Mouse (Mus musculus) layer of hippocampus, adult 2 months (tissue): ENCODE measurements around the gene Btg3. TPM values are rescaled to one million over a fixed set of nuclear protein-coding genes. Genes with fewer than 3 reads are reported as not detected.

Source experiments
- DNase-seq, 2 experiments: peaks; one replicate each; pipeline ENCODE4 v3.0.0; 2022; ENCODE audit warnings: low spot score in 2 of 2
- H3K27ac ChIP-seq: fragments of 200-600 bp; 2 replicates; pipeline ENCODE4 v1.8.1; 2022
- H3K4me3 ChIP-seq: fragments of 200-600 bp; 2 replicates; pipeline ENCODE4 v1.8.1; 2022; ENCODE audit warnings: mild to moderate bottlenecking
- CTCF ChIP-seq: fragments of 200-600 bp; conservative IDR thresholded peaks from 2 replicates; pipeline ENCODE4 v1.8.1; 2022; ENCODE audit warnings: antibody characterized with exemption, mild to moderate bottlenecking, moderate library complexity
- total RNA-seq, 2 experiments: library from RNA; stranded (reverse); gene quantifications; 2 replicates each; pipeline ENCODE4 v1.2.3; 2021

The Btg3 gene
- total RNA-seq, 2 experiments from 2014 or later: 16.5 to 17.7 TPM

DNA sequence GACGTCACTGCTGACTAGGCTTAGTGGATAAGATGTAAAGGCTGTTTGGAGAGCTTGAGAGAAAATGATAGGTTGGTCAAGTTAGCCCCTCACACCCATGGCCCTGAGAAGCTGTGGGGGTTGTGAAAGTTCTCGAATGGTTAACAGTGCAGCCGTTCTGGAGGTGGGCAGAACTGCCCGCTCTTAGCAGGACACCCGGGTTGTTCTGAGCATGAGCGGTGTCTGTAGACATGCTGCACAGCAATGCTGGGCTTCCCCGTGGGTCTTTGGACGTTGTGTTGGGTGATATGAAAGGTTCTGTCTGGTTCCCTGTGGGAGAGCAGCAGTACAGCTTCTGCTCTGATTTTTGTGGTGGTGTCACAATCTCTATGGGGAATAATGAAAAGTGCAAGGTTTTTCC is 70.4 kb downstream of the Btg3 start:
- no peak overlapping the region for H3K4me3 ChIP-seq
- no peak for TF ChIP-seq CTCF
- no peak for DNase-seq
- no peak overlapping the region for H3K27ac ChIP-seq

DNA sequence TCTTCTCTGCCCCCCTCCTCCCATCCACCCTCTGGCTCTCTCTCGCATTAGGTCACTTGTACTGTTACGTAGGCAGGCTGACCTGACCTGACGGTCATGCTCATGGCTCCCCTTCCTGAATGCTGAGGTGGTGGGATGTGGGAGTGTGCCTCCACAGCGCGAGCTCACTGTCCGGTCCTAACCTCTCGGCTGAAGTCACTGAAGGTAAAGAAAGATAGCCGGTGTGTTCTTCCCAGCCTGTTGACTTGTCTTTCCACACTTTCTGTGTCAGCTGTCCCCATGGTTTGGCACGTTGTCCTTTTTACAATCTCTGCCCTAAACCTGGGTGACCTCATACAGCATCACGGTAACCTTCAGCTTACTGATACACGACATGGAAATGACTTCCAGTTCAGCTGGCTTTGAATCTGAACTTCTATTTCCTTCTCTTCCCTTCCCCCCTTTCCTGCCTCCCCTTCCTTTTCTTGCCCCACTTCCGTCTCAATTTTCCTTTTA is 71.3 kb downstream of the Btg3 start:
- Histone ChIP-seq H3K27ac (no peak overlapping the region), H3K4me3 (no peak overlapping the region)
- DNase-seq: no peak
- TF ChIP-seq CTCF: no peak

DNA sequence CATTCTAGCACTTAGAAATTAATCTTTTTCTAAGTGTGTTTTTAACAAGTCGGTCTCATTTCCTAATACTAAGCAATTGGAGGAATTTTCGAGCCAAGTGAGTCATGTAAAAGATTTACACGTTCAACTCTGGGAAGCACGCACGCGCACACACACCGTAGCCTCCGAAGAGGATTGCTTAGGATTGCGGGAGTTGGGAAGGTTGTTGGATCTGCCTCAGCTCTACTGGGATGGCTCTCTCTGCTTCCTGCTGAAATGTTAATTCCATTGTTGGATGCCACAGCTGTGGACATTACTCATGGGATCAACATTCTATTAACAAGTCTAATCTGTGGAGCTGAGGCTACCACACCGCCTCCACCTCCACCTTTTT is 74.3 kb downstream of the Btg3 start:
- H3K27ac ChIP-seq: peak overlapping the region; percentile 89; the same call in 1 of the 2 replicates
- TF ChIP-seq CTCF: no peak
- DNase-seq: peak in 1 of 2 experiments; percentile 29
- H3K4me3 ChIP-seq: peak overlapping the region; percentile 87

DNA sequence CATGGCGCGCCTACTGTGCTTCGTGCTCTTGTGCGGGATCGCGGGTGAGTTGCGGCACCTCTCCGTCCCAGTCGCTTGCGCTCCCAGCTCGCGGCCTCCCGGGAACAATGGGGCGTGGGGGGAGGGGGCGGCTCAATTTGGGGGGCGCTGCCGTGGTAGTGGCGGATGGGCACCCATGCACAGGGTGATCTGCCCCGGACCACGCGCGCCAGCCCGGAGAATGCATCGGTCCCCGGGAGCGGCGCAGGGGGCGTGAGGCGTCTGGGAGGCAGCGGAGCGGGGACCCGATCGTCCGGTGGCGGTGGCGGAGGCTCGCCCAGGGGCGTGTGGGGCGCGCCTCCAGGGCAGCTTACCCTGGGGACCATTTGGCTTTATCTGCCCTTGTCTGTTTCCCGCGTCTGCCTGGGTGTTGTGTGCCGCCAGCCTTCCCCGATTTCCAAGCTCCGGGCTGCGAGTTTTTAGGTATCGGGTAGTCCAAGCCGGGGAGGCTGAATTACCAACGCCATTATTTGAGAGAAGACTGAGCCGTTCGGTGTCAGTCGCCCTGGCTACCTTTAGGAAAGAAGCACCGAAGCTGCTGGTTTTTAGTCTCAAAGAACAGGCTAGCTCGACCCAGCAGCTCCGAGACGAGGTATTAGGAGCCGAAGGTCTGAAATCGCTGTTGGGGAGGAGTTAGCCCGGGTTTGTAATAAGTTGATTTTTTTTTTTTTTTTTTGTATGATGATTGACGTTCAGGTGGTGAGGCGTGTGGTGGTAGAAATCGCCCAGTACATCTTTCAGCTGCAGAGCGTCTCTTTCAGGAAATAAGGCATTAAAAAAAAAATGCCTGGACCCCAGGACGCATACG is 74.9 kb downstream of the Btg3 start:
- DNase-seq: peak in 1 of 2 experiments; percentile 15
- no peak for TF ChIP-seq CTCF
- Histone ChIP-seq H3K27ac (peak overlapping the region; percentile 89), H3K4me3 (peak overlapping the region; percentile 87)

DNA sequence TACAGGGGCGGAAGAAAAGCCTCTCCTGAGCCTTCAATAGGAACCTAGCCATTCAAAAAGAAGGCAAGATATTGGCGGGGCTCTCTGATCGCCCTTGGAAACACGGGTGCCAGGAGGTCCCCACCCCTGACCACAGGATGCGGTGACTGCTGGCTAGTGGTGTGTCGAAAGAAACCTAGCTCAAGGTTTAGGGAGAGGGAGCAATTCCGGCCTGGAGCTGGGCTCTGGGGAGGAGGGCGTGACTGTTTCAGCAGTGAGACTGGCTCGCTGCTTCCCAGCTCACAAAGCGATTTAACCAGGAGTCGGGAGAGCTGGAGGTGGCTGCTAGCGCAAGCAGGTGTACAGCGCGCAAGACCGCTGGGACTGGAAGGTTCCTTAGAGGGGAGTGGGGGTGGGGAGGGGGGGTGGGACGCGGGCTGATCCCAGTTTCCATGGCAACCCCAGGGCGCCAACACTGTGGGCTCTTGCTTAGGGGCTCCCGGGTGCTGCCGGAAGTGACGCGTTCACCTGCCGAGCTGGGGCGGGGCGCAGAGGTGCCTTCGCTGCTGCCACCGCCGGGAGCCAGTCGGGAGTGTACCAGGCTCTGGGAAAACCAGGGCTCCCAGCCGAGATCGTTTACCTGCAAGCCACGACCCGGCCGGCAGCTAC is 75.7 kb downstream of the Btg3 start, which contains the start of gene Cxadr:
Gene Cxadr, plus strand, starts transcription at position 307 of the 648 bp plus-strand sequence.
- Histone ChIP-seq H3K27ac (peak within 1 kb of the TSS; percentile 89), H3K4me3 (peak within 1 kb of the TSS; percentile 87)
- no peak for TF ChIP-seq CTCF
- peak; percentile 73 to 75 for DNase-seq

DNA sequence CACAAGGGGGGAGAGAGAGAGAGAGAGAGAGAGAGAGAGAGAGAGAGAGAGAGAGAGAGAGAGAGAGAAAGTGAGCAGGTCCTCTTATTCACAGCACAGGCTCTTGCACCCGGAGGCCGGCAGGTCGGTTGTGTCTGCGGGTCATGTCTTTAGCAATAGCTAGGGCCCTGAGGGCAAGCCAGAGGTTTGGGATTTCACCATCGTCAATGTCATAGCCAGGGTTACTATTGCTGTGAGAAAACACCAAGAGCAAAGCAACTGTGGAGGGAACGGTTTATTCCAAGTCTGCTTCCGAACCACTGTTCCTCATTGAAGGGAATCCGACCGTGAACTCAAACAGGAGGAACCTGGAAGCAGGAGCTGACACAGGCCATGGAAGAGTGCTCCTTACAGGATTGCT is 80.9 kb downstream of the Btg3 start:
- Histone ChIP-seq H3K4me3 (no peak overlapping the region), H3K27ac (no peak overlapping the region)
- no peak for TF ChIP-seq CTCF
- DNase-seq: no peak

DNA sequence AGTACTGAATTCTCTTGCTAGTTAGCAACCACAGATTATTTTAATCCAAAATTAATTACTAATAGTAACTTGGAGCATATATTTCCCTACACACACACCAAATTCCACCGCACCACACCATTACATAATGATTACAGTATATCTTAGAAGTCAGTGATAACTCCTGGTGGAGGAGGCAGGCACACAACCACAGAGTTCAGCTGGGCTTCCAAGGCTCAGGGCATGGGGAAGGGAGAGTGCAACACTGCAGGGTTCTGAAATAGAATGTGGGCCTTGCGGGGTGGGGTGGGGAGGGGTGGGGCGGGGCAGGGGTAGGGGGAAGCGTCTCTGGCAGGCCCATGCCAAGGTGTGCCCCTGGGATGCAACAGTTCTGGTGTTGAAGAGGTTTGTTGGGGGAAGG is 81.4 kb downstream of the Btg3 start:
- no peak overlapping the region for H3K4me3 ChIP-seq
- no peak for DNase-seq
- TF ChIP-seq CTCF: no peak
- no peak overlapping the region for H3K27ac ChIP-seq

DNA sequence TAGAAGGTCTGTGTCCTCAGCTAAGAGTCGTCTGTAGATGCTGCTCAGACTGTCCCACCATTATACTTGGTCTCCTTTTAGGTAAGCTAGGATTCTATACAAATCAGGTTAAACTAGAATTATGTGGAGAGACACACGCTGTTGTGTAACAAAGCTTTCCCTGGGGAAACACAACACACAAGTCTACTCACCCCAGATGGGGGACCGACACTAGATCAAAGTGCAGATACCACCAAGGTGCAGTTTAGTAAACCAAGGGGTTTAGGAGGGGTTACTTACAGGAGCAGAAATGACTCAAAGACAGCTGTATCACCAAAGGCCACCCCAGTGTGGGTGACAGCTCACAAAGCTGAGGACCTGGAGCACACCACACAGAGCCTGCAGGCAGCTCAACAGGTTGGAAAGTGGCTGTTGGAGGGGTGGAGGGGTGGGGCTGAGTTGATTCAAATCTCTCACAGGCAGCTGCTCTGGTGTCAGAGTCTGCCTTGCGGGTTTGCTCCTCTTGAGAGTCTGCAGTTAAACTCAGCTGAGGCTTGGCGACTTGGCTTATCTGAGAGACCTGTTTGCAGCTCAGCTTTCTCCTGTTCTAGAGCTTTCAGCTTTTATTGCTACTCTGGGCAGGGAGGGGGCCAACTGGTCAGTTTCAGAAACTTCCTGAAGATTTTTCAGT is 82.3 kb downstream of the Btg3 start:
- no peak for DNase-seq
- TF ChIP-seq CTCF: no peak
- H3K4me3 ChIP-seq: no peak overlapping the region
- H3K27ac ChIP-seq: no peak overlapping the region

DNA sequence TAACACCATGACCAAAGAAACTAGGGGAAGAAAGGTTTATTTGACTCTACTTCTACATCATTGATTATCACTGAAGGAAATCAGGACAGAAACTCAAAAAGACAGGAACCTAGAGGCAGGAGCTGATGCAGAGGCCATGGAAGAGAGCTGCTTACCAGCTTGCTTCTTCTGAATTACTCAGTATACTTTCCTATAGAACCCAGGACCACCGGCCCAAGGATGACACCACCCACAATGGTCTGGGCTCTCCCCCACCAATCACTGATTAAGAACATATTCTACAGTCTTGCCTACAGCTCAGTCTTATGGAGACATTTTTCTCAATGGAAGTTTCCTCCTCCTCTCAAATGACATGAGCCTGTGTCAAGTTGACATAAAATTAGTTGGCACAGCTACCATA is 82.9 kb downstream of the Btg3 start:
- DNase-seq: no peak
- TF ChIP-seq CTCF: no peak
- H3K27ac ChIP-seq: no peak overlapping the region

DNA sequence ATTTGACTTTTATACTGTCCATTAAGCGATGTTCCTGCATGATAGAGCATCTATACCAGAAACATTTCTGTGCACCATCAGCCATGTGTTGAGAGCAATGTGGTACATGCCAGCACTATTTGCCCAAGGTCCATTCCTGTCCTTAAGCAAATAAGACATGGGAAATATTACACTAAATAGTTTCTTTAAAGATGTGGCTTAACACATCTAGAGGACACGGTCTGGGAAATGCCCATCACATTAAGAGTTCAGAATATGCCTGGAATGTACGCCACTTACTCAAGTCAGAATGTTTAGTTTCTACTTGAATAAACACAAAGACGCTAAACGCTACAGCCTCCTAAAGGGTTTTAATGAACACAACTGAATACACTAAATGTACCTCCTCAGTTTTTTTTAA is 93.8 kb downstream of the Btg3 start:
- no peak for DNase-seq
- no peak overlapping the region for H3K4me3 ChIP-seq
- TF ChIP-seq CTCF: no peak

More for the DNA sequence above, 82.9 kb downstream of the Btg3 start:
- no peak overlapping the region for H3K4me3 ChIP-seq

More for the DNA sequence above, 93.8 kb downstream of the Btg3 start:
- H3K27ac ChIP-seq: no peak overlapping the region

Other genes starting within 250 kb of the Btg3 start
- 10 to 100 TPM; 14.7 to 16.9 TPM for gene Cxadr, start 75.7 kb downstream of the Btg3 start, total RNA-seq
- 10 to 100 TPM; 15.8 to 16.8 TPM for gene D16Ertd472e, start 199.5 kb upstream of the Btg3 start, total RNA-seq